Mouse (Mus musculus) G1E (cell line): ENCODE measurements around the gene Tubb5.

Source experiments
- CTCF ChIP-seq: IDR thresholded peaks from 2 replicates; pipeline ENCODE4 v1.5.1; 2012; ENCODE audit warnings: low read depth, low read length, inconsistent platforms, mixed read lengths
- GATA1 ChIP-seq: IDR thresholded peaks from 2 replicates; pipeline ENCODE4 v1.6.1; 2012; ENCODE audit warnings: borderline replicate concordance, low read length, inconsistent platforms, mixed read lengths
- GATA2 ChIP-seq: IDR thresholded peaks from 2 replicates; pipeline ENCODE4 v1.6.1; 2012; ENCODE audit warnings: low read depth, low read length, inconsistent platforms, borderline replicate concordance
- POLR2AphosphoS5 ChIP-seq: IDR thresholded peaks from 2 replicates; pipeline ENCODE4 v1.6.1; 2012; ENCODE audit warnings: low read depth, low read length, inconsistent platforms; ENCODE audit not compliant: insufficient replicate concordance
- TAL1 ChIP-seq: conservative IDR thresholded peaks from 2 replicates; pipeline ENCODE4 v1.6.1; 2012; ENCODE audit warnings: low read depth, low read length, inconsistent platforms, mixed read lengths

- no peak for TF ChIP-seq GATA1
- TF ChIP-seq GATA2, result no peak
- TF ChIP-seq POLR2AphosphoS5, result no peak
- TF ChIP-seq CTCF, result no peak
- TF ChIP-seq TAL1, result no peak; the same call in 1 of the 2 replicates
These were observed 3.2 kb upstream of the Tubb5 start, which contains the start of gene Mdc1 for GRCm38 (mm10) chr17:35841076-35841950.
